Mouse (Mus musculus): ENCODE measurements around the gene Baiap3.

GRCm38 (mm10) chr17:25235635-25236034 lies 20.5 kb downstream of the Baiap3 start:
- TF ChIP-seq CTCF (IDR thresholded peaks at IDR 0.05) (no peak), POLR2A (IDR thresholded peaks at IDR 0.05; ENCODE audit: insufficient read depth, low read depth, low read length) (no peak)

Data from heart, adult 2 months (tissue).